Mouse (Mus musculus) embryonic facial prominence, embryonic 10.5 days (tissue): ENCODE measurements around the gene Rnh1. TPM values are rescaled to one million over a fixed set of nuclear protein-coding genes. Genes with fewer than 3 reads are reported as not detected.

Experiments used
- DNase-seq: peaks from one replicate; pipeline ENCODE4 v3.0.0-alpha.2; 2017; ENCODE audit warnings: low spot score
- H3K27ac ChIP-seq: fragments of 300-500 bp; sonication (generic); replicated peaks from 2 replicates; pipeline ENCODE4 v1.5.1; 2016; ENCODE audit warnings: mild to moderate bottlenecking
- H3K27me3 ChIP-seq: fragments of 300-500 bp; sonication (generic); replicated peaks from 2 replicates; pipeline ENCODE4 v1.6.1; 2016; ENCODE audit warnings: low read depth, mild to moderate bottlenecking; ENCODE audit not compliant: poor library complexity, severe bottlenecking
- H3K36me3 ChIP-seq: fragments of 300-500 bp; sonication (generic); replicated peaks from 2 replicates; pipeline ENCODE4 v1.6.1; 2016; ENCODE audit warnings: mild to moderate bottlenecking, moderate library complexity
- H3K4me1 ChIP-seq: fragments of 300-500 bp; sonication (generic); 2 replicates; pipeline ENCODE4 v1.6.1; 2016
- H3K4me3 ChIP-seq: fragments of 300-500 bp; sonication (generic); 2 replicates; pipeline ENCODE4 v1.5.1; 2016; ENCODE audit warnings: mild to moderate bottlenecking, moderate library complexity
- H3K9me3 ChIP-seq: fragments of 300-500 bp; sonication (generic); 2 replicates; pipeline ENCODE4 v1.6.1; 2016; ENCODE audit warnings: mild to moderate bottlenecking
- WGBS: fragments of 180-500 bp; shearing (Covaris S2); methylation state at CpG from one replicate; pipeline ENCODE4 v1.1.7; 2016; 5-methylcytosine and 5-hydroxymethylcytosine counted together
- polyA plus RNA-seq: library from polyadenylated mRNA; unstranded; fragments of >200 nt; fragmentation: Nextera tagmentation; extraction: Ambion mirVana; gene quantifications from 2 replicates; pipeline ENCODE4 v1.2.1, GENCODE M21; 2016

Gene Rnh1
- polyA plus RNA-seq, 1 experiment from 2014 or later = 79.7 TPM

DNA sequence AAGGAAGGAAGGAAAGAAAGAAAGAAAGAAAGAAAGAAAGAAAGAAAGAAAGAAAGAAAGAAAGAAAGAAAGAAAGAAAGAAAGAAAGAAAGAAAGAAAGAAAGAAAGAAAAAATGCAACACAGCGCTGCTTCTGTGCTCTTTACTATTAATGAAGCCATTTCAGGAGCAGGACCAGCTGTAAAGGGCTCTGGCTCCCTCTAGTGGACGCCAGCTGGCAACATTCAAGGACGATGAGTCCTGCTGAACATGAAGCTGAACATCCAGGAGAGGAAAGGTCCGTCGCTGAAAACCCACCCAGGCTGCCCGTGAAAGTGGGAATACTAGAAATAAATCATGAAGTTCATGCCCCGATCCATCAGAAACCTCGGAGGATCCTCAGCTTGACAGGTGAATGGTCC is 3.5 kb upstream of the Rnh1 start:
- Histone ChIP-seq H3K4me3 (0 out of 2 replicates have a peak overlapping the region, but pooled peaks have one; percentile 13), H3K4me1 (peaks cover 13% of the 10 kb centered on the region), H3K36me3 (no peaks in the 10 kb centered on the region), H3K27me3 (no peaks in the 10 kb centered on the region), H3K27ac (no peak overlapping the region), H3K9me3 (no peaks in the 10 kb centered on the region)
- WGBS = 3% methylated on average over 8 of the region's 8 CpGs
- peak; percentile 88 for DNase-seq

DNA sequence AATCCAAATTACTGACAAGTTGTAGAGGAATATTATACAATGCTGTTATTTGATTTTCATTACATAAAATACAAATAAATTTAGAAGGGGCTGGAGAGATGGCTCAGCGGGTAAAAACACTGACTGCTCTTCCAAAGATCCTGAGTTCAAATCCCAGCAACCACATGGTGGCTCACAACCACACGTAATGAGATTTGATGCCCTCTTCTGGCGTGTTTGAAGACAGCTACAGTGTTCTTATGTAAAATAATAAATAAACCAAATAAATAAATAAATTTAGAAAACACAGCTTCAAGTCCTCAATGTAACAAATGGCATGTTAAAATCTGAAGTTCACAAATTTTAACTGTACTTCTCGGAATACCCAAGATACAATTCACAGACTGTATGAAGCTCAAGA is 2.4 kb upstream of the Rnh1 start:
- H3K9me3 ChIP-seq = no peaks in the 10 kb centered on the region
- 87% methylated on average over 4 of the region's 4 CpGs for WGBS
- no peak overlapping the region for H3K4me3 ChIP-seq
- no peaks in the 10 kb centered on the region for H3K27me3 ChIP-seq
- H3K4me1 ChIP-seq = peaks cover 13% of the 10 kb centered on the region
- H3K36me3 ChIP-seq = no peaks in the 10 kb centered on the region
- DNase-seq = no peak
- no peak overlapping the region for H3K27ac ChIP-seq

DNA sequence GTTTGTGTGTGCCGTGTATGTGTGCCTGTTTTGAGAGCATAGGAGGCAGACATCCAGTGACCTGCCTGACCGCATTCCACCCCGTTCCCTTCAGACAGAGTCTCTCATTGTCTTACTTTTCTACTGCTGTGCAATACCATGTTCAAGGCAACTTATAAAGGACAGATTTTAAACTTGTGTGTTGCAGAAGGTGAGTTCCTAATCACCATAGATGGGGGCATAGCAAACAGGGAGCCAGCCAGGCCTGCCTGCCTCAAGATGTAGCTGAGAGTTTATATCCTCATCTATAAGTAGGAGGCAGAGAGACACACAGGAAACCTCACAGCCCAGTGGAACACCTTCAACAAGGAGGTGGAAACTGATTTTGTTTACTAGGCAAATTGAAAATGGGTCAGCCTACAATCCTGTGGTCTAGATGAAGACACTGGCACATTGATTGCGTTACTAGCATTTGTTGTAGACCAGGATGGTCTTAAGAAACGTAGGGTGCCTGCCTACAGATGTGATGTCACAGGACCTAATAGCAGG is 730 bp upstream of the Rnh1 start:
- Histone ChIP-seq H3K27me3 (no peaks in the 10 kb centered on the region), H3K27ac (peak overlapping the region; percentile 96), H3K4me3 (peak overlapping the region; percentile 69), H3K9me3 (no peaks in the 10 kb centered on the region), H3K36me3 (no peaks in the 10 kb centered on the region), H3K4me1 (peaks cover 23% of the 10 kb centered on the region)
- 89% methylated on average over 5 of the region's 5 CpGs for WGBS
- DNase-seq = no peak

DNA sequence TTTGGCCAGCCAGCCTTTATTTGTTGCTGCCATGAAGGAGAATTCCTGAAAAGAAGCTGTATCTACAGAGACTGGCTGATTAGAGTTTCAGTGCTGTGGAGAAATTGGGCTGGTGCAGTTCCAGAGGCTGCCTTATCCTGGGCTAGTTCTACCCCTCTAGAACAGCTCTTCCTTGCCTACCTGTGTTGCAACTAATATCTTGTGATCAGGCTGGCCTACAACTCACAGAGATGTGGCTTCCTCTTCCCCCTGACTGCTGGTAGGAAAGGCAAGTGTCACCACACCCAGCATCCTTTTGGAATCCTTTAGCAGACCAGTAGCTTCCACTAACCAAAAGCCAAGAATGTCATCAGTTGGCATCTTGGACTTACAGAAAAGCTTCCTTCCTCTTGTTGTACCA is 2.8 kb downstream of the Rnh1 start:
- no peak overlapping the region for H3K27ac ChIP-seq
- H3K4me1 ChIP-seq = peaks cover 37% of the 10 kb centered on the region
- DNase-seq = no peak
- no peaks in the 10 kb centered on the region for H3K27me3 ChIP-seq
- no peak overlapping the region for H3K4me3 ChIP-seq
- no peaks in the 10 kb centered on the region for H3K9me3 ChIP-seq
- peaks cover 17% of the 10 kb centered on the region for H3K36me3 ChIP-seq

DNA sequence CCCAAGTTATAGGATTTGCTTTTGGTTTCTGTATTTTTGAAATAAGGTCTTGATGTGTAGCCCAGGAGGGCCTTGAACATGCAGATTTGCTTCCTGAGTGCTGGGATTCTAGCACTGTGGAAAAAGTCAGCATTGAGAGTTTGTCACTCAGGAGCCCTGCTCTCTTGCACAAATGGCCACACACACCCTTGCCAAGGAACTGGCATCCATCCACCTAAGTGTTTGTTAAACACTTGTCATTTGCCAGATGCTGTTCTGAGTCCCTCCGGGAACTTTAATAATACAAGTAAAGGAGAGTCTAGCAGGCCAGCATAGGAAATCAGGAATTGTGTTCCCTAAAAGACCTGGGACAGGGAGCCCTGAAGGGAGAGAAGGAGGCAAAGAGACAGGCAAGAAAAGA is 3.4 kb downstream of the Rnh1 start:
- no peak for DNase-seq
- H3K27ac ChIP-seq = peak overlapping the region; percentile 51; the same call in 1 of the 2 replicates
- 82% methylated on average over 1 of the region's 1 CpGs for WGBS
- peaks cover 22% of the 10 kb centered on the region for H3K36me3 ChIP-seq
- peaks cover 37% of the 10 kb centered on the region for H3K4me1 ChIP-seq
- peak overlapping the region; percentile 58; the same call in 1 of the 2 replicates for H3K4me3 ChIP-seq
- H3K9me3 ChIP-seq = no peaks in the 10 kb centered on the region
- H3K27me3 ChIP-seq = no peaks in the 10 kb centered on the region

DNA sequence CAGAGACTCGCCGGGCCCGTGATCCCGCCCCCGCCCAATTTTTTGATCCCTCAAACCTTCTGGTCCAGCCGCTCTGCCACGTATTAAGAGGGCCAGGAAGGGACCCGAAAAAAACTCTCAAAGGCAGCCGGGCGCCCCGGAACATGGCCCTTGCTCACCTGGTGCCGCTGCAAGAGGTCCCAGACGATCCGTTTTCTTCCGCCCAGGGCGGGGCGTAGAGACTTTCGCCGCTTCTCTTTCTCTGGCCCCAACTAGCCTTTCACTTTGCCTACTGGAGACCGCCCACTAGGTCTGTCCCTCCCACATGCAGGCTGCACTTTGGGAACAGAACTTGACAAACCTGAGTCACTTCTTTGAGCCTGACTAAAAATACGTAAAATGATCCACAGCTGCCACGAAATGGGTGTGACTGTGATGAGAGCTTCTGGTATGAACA is 4.1 kb downstream of the Rnh1 start:
- no peaks in the 10 kb centered on the region for H3K9me3 ChIP-seq
- peaks cover 36% of the 10 kb centered on the region for H3K4me1 ChIP-seq
- 3% methylated on average over 22 of the region's 22 CpGs for WGBS
- H3K4me3 ChIP-seq = peak overlapping the region; percentile 58
- no peaks in the 10 kb centered on the region for H3K27me3 ChIP-seq
- peak overlapping the region; percentile 75 for H3K27ac ChIP-seq
- peak; percentile 65 for DNase-seq
- peaks cover 30% of the 10 kb centered on the region for H3K36me3 ChIP-seq

DNA sequence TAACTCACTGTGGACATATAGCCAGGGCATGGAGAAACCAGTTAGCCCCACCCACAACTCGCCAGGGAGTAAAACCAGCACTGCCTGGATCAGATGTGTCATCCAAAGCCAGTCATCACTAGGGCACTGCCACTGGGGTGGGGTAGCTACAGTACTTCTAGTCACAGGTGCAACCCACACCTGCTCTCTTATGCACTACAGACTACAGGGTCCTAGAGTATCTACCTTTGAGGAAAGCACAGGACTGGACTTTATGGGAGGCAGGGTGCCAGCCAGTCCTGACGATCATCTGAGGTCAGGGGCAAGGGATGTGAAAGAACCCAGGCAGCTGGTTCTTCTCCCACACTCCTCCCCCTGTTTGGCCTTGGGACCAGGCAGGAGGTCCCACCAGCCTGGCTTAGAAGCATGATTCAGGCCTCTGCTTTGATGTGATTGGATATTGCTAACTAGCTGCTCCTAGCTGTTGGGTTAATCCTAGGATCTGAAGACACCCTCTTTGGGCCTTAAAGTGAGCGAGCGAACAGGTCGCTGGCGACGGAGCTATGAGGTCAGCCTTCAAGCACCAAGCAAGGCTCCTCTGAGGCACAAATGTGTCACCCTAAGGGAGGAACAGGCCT is 4.6 kb downstream of the Rnh1 start:
- no peaks in the 10 kb centered on the region for H3K27me3 ChIP-seq
- peak; percentile 20 for DNase-seq
- peak overlapping the region; percentile 58 for H3K4me3 ChIP-seq
- peak overlapping the region; percentile 75 for H3K27ac ChIP-seq
- H3K36me3 ChIP-seq = peaks cover 35% of the 10 kb centered on the region
- H3K4me1 ChIP-seq = peaks cover 31% of the 10 kb centered on the region
- WGBS = 20% methylated on average over 7 of the region's 7 CpGs
- no peaks in the 10 kb centered on the region for H3K9me3 ChIP-seq

DNA sequence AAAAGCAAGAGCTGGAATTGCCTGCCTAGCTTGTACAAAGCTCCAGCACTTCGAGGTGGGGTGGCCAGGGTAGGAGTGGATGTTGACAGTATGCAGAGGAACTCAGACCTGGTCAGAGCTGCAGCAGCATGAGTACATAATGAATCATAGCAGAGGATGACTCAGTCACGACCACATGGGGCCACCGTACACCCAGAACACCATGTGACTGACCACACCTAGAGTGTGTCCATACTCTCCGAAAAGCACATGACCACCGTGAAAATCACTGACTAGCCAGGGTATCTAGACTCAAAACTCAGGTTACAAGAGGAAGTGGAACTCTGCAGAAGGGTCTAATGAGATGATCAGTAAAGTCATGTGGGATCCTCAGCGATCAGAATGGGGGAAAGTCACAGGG is 7.8 kb downstream of the Rnh1 start:
- WGBS = 89% methylated on average over 6 of the region's 6 CpGs
- no peaks in the 10 kb centered on the region for H3K27me3 ChIP-seq
- peaks cover 24% of the 10 kb centered on the region for H3K4me1 ChIP-seq
- no peak overlapping the region for H3K4me3 ChIP-seq
- H3K27ac ChIP-seq = no peak overlapping the region
- peaks cover 67% of the 10 kb centered on the region for H3K36me3 ChIP-seq
- H3K9me3 ChIP-seq = no peaks in the 10 kb centered on the region
- no peak for DNase-seq

DNA sequence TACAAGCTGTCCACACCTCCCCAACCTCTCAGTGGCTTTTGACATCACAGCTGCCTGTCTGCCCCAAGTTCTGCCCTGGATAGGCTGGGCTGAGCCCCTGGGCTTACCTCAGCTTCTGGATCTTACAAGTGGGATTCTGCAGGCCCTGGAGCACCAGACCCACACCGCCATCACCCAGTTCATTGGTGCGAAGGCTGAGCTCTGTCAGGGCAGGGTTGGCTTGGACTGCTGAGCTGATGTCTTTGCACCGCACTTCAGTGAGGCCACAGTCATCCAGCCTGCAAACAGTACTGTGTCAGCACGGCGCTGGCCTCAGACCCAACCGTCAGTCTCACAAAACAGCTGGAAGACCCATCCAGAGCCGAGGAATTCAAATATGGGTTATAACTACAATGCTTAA is 8.3 kb downstream of the Rnh1 start:
- Histone ChIP-seq H3K27me3 (no peaks in the 10 kb centered on the region), H3K27ac (no peak overlapping the region), H3K4me3 (no peak overlapping the region), H3K9me3 (no peaks in the 10 kb centered on the region), H3K36me3 (peaks cover 71% of the 10 kb centered on the region), H3K4me1 (peaks cover 24% of the 10 kb centered on the region)
- 94% methylated on average over 7 of the region's 7 CpGs for WGBS
- no peak for DNase-seq

DNA sequence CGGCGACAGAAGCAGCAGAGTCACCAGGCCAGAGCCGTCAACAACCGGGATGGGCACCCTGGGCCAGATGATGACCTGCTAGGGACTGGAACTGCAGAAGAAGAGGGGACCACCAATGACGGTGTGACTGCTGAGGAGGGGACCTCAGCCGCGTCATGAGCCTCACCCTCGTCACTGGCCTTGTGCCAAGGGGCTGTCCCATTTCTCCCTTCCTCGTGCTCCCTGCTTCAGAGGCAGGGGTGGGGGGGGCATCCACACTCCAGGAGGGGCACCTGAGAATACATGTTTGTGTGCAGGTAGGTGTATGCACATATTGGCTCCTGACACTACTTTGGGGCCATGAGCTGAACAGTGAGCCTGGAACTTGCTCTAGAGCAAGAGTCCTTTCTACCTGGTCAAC is 17.3 kb downstream of the Rnh1 start:
- Histone ChIP-seq H3K4me1 (no peaks in the 10 kb centered on the region), H3K27ac (no peak overlapping the region), H3K27me3 (no peaks in the 10 kb centered on the region), H3K9me3 (no peaks in the 10 kb centered on the region), H3K36me3 (peaks cover 88% of the 10 kb centered on the region), H3K4me3 (no peak overlapping the region)
- DNase-seq = no peak
- WGBS = 95% methylated on average over 9 of the region's 9 CpGs

DNA sequence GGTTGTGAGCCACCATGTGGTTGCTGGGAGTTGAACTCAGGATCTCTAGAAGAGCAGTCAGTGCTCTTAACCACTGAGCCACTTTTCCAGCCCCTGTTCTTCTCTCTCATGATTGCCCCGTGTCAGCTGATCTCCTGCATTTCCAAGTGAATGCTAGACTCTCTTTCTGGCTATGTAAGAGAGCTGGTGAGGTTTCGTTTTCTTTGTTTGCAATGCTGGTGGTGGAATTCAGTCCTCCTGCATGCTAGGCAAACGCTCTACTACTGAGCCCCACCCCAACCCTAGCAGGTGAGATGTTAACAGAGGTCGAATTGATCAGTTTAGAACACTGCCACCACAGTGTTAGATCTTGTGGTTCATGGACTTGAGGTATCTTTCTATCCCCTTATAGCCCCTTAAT is 24.0 kb downstream of the Rnh1 start:
- H3K27me3 ChIP-seq = no peaks in the 10 kb centered on the region
- no peak for DNase-seq
- no peak overlapping the region for H3K4me3 ChIP-seq
- WGBS = 78% methylated on average over 4 of the region's 4 CpGs
- no peaks in the 10 kb centered on the region for H3K9me3 ChIP-seq
- no peak overlapping the region for H3K27ac ChIP-seq
- no peaks in the 10 kb centered on the region for H3K4me1 ChIP-seq
- peaks cover 88% of the 10 kb centered on the region for H3K36me3 ChIP-seq

DNA sequence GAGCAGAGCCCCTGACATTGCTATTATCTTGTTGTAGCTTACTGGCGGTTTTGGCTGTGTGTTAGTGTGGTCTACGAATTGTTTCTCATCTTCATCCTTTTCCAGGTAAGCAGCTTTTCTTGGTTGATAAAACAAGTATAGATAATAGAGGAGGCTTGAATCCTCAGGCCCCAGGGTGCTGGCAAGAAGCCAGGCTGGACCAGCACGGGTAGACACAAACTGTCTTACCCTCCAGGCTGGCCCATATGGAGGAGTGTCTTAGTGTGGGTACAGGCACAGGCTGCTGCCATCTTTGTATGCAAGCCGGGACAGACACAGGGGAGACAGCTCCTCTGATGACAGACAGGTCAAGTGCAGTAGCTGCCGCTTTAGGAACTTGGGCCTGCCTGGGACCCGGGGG is 25.6 kb downstream of the Rnh1 start:
- Histone ChIP-seq H3K27ac (no peak overlapping the region), H3K4me3 (no peak overlapping the region), H3K36me3 (peaks cover 87% of the 10 kb centered on the region), H3K4me1 (no peaks in the 10 kb centered on the region), H3K9me3 (no peaks in the 10 kb centered on the region), H3K27me3 (no peaks in the 10 kb centered on the region)
- 87% methylated on average over 6 of the region's 6 CpGs for WGBS
- DNase-seq = no peak

DNA sequence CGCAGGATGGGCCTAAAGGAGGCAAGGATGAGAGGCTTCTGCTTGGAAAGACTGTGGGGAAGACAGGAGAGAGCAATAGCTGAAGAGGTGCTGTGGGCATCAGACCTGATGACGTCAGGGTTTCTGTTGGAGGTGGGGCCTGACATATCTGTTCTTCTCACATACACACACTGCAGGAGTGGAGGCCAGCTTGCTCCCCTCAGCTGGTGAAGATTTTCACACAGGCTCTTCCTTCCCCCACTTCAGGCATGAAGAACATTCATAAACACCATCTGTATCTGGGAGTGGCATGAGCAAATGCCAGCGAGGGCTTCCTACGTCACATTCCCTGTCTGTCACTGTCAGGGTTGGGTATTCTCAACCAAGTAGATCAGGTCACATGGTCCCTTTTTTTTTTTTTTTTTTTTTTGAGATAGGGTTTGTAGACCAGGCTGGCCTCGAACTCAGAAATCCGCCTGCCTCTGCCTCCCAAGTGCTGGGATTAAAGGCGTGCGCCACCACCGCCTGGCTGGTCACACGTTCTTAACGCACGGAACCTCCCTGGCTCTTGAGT is 26.5 kb downstream of the Rnh1 start:
- Histone ChIP-seq H3K4me3 (no peak overlapping the region), H3K4me1 (no peaks in the 10 kb centered on the region), H3K9me3 (no peaks in the 10 kb centered on the region), H3K36me3 (peaks cover 83% of the 10 kb centered on the region), H3K27me3 (no peaks in the 10 kb centered on the region), H3K27ac (no peak overlapping the region)
- no peak for DNase-seq
- WGBS = 94% methylated on average over 12 of the region's 12 CpGs
